Mouse (Mus musculus): ENCODE measurements around the gene Tbrg4.

The Tbrg4 gene

GRCm38 (mm10) chr11:6625478-6626387 is at the start of gene Tbrg4:
Gene Tbrg4, minus strand, starts transcription at chr11:6626067.
- peak; percentile 92 for DNase-seq

GRCm38 (mm10) chr11:6675402-6675801 is 49.5 kb upstream of the Tbrg4 start:
- no peak for DNase-seq

- no peak for DNase-seq
These were observed 48.8 kb upstream of the Tbrg4 start for GRCm38 (mm10) chr11:6674701-6675100.

GRCm38 (mm10) chr11:6670826-6671225 is 45.0 kb upstream of the Tbrg4 start:
- DNase-seq, result no peak

GRCm38 (mm10) chr11:6670044-6670443 is 44.2 kb upstream of the Tbrg4 start:
- no peak for DNase-seq

- no peak for DNase-seq
These were observed 43.2 kb upstream of the Tbrg4 start for GRCm38 (mm10) chr11:6669041-6669440.

- DNase-seq, result no peak
These were observed 40.8 kb upstream of the Tbrg4 start for GRCm38 (mm10) chr11:6666634-6667033.

GRCm38 (mm10) chr11:6661206-6661605 is 35.3 kb upstream of the Tbrg4 start:
- DNase-seq, result no peak

- DNase-seq, result peak; percentile 70
These were observed 32.4 kb upstream of the Tbrg4 start, which contains the start of gene Ramp3 for GRCm38 (mm10) chr11:6658271-6658670. Gene Ramp3, plus strand, starts transcription at chr11:6658521.

GRCm38 (mm10) chr11:6654903-6655302 is 29.0 kb upstream of the Tbrg4 start:
- DNase-seq, result peak; percentile 90

- peak; percentile 56 for DNase-seq
These were observed 27.1 kb upstream of the Tbrg4 start for GRCm38 (mm10) chr11:6652978-6653377.

- DNase-seq, result peak; percentile 80
These were observed 24.7 kb upstream of the Tbrg4 start for GRCm38 (mm10) chr11:6650519-6650918.

- DNase-seq, result no peak
These were observed 22.2 kb upstream of the Tbrg4 start for GRCm38 (mm10) chr11:6647831-6648724.

GRCm38 (mm10) chr11:6644566-6644965 is 18.7 kb upstream of the Tbrg4 start:
- DNase-seq, result no peak

- DNase-seq, result no peak
These were observed 13.2 kb upstream of the Tbrg4 start for GRCm38 (mm10) chr11:6639072-6639471.

GRCm38 (mm10) chr11:6638537-6638936 is 12.7 kb upstream of the Tbrg4 start, which contains the start of gene Wap:
Gene Wap, minus strand, starts transcription at chr11:6638637.
- no peak for DNase-seq

- DNase-seq, result peak; percentile 57
These were observed 10.3 kb upstream of the Tbrg4 start for GRCm38 (mm10) chr11:6636150-6636549.

- peak; percentile 48 for DNase-seq
These were observed 3.8 kb upstream of the Tbrg4 start for GRCm38 (mm10) chr11:6629655-6630054.

- DNase-seq, result peak; percentile 72
These were observed 2.7 kb upstream of the Tbrg4 start for GRCm38 (mm10) chr11:6628568-6628967.

- peak; percentile 55 for DNase-seq
These were observed 1.9 kb upstream of the Tbrg4 start for GRCm38 (mm10) chr11:6627731-6628130.

- DNase-seq, result no peak
These were observed 513 bp upstream of the Tbrg4 start for GRCm38 (mm10) chr11:6626388-6626772.

GRCm38 (mm10) chr11:6624619-6625382 is 1.1 kb downstream of the Tbrg4 start:
- DNase-seq, result no peak

GRCm38 (mm10) chr11:6623704-6624103 is 2.2 kb downstream of the Tbrg4 start:
- no peak for DNase-seq
